Mouse (Mus musculus) layer of hippocampus, adult 9-10 months (tissue): Measurements from ENCODE around the gene Sft2d1.
"Not testable (repeated sequence)": the region's sequence is repeated elsewhere in the genome, so short reads cannot be mapped to it uniquely, and the experiment has no call there.

Experiments used
- DNase-seq: peaks from one replicate; pipeline ENCODE4 v3.0.0; 2022; ENCODE audit warnings: low spot score

Sft2d1 gene

GRCm38 (mm10) chr17:8302772-8303438 lies 8.0 kb upstream of the Sft2d1 start:
- no peak for DNase-seq

GRCm38 (mm10) chr17:8303671-8304070 lies 7.2 kb upstream of the Sft2d1 start:
- no peak for DNase-seq

- DNase-seq, result no peak
Observed at GRCm38 (mm10) chr17:8305801-8306200, 5.1 kb upstream of the Sft2d1 start.

- no peak for DNase-seq
Observed at GRCm38 (mm10) chr17:8311751-8312150, 849 bp downstream of the Sft2d1 start.

GRCm38 (mm10) chr17:8313976-8314375 lies 3.1 kb downstream of the Sft2d1 start:
- DNase-seq, result no peak

GRCm38 (mm10) chr17:8316251-8316650 lies 5.3 kb downstream of the Sft2d1 start:
- no peak for DNase-seq

GRCm38 (mm10) chr17:8326877-8327276 lies 16.0 kb downstream of the Sft2d1 start:
- not testable (repeated sequence) for DNase-seq

- DNase-seq, result no peak
Observed at GRCm38 (mm10) chr17:8328511-8329174, 17.7 kb downstream of the Sft2d1 start.

GRCm38 (mm10) chr17:8330602-8331001 lies 19.7 kb downstream of the Sft2d1 start:
- DNase-seq, result no peak

- not testable (repeated sequence) for DNase-seq
Observed at GRCm38 (mm10) chr17:8337159-8337558, 26.3 kb downstream of the Sft2d1 start, which contains the start of gene Prr18. TSS of gene Prr18 (plus strand) at chr17:8337459.

- DNase-seq, result no peak
Observed at GRCm38 (mm10) chr17:8339666-8340374, 28.9 kb downstream of the Sft2d1 start.

GRCm38 (mm10) chr17:8340407-8341359 lies 29.8 kb downstream of the Sft2d1 start:
- DNase-seq, result no peak

- no peak for DNase-seq
Observed at GRCm38 (mm10) chr17:8341360-8341963, 30.6 kb downstream of the Sft2d1 start.

GRCm38 (mm10) chr17:8342706-8343105 lies 31.8 kb downstream of the Sft2d1 start:
- DNase-seq, result no peak

GRCm38 (mm10) chr17:8343416-8343815 lies 32.5 kb downstream of the Sft2d1 start:
- no peak for DNase-seq

GRCm38 (mm10) chr17:8347765-8348285 lies 36.9 kb downstream of the Sft2d1 start:
- no peak for DNase-seq

GRCm38 (mm10) chr17:8348941-8349340 lies 38.0 kb downstream of the Sft2d1 start:
- DNase-seq, result no peak

- no peak for DNase-seq
Observed at GRCm38 (mm10) chr17:8351088-8351487, 40.2 kb downstream of the Sft2d1 start.

GRCm38 (mm10) chr17:8355692-8356091 lies 44.8 kb downstream of the Sft2d1 start, which contains the start of gene T2:
TSS of gene T2 (plus strand) at chr17:8355992.
- no peak for DNase-seq

GRCm38 (mm10) chr17:8357498-8357897 lies 46.6 kb downstream of the Sft2d1 start:
- no peak for DNase-seq

GRCm38 (mm10) chr17:8360876-8361275 lies 50.0 kb downstream of the Sft2d1 start:
- no peak for DNase-seq
